Mouse (Mus musculus): ENCODE measurements at regions not wholly inside any gene's neighbourhood (a gene's known extent, or its start where the extent isn't known, plus 50 kb on each side); places are given as distances from the start of the nearest gene placed in this dataset.

DNA sequence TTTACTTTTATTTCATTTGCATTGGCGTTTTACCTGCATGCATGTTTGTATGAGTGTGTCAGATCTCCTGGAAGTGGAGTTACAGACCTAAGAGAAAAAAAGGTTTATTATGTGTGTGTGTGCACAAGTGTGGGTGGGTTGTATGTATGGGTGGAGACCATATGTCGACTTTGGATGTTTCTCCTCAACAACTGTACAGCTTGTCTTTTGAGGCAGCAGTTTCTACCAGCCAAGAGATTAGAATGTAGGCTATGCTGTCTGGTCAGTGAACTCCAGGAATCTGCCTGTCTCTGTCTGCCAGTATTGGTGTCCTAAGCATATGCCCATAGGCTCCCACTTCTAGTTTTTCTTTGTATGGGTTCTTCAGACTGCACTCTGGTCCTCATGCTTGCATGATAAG is 192.3 kb upstream of the Slc30a5 start:
- in situ Hi-C loops (cut with MboI, MseI) = no loop called here

GRCm38 (mm10) chr13:101024971-101025370 is 191.7 kb upstream of the Slc30a5 start:
- in situ Hi-C loops (cut with MboI, MseI) = no loop called here

DNA sequence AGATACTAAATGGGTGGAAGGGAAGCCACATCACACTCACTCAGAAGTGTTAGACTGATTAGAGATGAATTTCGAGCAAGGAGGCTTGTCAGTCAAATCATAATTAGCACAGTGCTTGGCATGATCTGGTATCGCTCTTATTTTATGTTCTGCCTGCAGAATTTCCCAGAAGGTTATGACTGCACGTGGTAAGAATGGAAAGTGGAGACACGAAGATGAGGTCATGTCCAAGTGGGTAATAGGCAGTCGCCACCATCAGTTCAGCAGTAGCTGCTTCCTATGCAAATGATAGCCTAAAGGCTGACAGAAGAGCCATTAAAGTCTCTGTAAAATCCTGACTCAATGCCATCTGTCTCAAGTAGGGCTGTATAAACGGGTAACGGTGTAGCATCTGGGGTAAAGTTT is 186.0 kb upstream of the Slc30a5 start:
- in situ Hi-C loops (cut with MboI, MseI) = no loop called here

GRCm38 (mm10) chr13:101017041-101017440 is 183.8 kb upstream of the Slc30a5 start:
- in situ Hi-C loops (cut with MboI, MseI) = no loop called here

GRCm38 (mm10) chr13:101016181-101016580 is 183.0 kb upstream of the Slc30a5 start:
- in situ Hi-C loops (cut with MboI, MseI) = no loop called here

DNA sequence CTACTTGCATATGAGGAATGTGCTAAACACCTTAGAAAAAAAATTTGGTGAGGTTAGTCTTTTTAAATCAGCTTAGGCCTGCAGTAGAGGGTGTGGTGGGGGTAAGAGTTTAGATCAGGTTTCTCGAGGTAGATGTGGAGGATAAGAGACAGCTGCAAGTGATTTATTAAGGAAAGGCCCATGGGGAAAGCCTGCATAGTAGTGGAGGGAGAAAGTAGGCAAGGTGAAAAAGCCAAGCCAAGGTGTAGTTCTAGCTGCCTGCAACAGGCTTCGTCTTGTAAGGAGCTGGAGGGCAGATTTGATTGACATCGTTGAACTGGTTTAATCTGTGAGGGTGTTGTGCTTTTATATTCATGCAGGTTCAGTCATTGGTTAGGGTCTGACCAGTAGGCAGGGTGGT is 182.2 kb upstream of the Slc30a5 start:
- in situ Hi-C loops (cut with MboI, MseI) = no loop called here

DNA sequence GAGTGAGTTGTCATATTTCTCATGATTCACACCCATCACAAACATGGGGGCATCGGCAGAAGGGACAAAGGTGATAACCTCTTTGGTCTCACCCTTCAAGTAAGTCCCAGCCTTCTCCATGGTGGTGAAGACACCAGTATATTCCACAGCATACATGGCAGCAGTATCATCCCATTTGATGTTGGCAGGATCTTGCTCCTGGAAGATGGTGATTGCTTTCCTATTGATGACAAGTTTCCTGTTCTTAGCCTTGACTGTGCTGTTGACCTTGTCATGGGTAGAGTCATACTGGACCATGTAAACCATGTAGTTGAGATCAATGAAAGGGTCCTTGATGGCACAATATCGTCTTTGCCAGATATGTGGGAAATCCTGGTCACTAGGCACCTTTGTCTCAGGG is 180.4 kb upstream of the Slc30a5 start:
- in situ Hi-C loops (cut with MboI, MseI) = no loop called here

- in situ Hi-C loops (cut with MboI, MseI) = loop anchor here (10.0 kb wide), 1 partner anchor 1076 kb away; no protein-coding TSS in a partner anchor
These were observed 157.4 kb upstream of the Slc30a5 start for GRCm38 (mm10) chr13:100990646-100991045.

DNA sequence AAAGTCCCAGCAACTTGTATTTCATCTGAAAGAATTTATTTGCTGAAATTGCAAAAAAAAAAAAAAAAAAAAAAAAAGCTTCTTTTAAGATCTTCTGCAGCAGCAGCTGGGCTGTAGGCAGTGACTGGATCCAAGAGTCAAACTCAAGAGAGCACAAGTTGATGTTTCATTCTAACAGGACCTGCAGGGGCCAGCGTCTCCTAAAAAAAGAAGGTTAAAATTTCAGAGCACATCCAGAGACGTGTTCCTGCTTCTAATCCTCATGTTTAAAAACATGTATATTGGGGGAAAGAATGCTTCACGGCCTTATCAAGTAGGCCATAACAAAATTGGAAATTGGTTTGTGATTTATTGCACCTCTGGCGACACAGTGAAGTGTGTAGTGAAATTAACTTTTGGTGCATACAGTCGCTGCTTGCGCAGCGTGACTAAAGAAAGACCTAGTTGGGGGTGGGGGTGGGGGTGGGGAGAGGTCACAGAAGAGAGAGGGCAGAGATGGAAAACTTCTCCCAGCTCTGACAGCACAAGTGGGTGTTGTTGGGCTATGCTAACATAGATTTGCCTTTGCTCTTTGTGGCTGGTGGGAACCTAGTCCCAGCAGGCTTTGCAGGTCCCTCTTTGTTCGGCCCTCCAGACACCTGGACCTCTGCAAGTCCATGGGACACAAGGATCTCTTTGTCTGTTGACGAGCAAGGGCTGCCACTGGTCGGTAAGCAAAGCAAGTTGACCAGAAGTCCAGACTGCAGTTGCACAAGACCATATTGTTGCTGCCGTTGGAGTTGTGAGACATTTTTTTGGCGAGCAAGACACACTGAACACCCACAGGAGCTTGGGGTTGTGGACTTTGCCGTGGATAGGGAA is 155.7 kb upstream of the Slc30a5 start:
- in situ Hi-C loops (cut with MboI, MseI) = no loop called here

- in situ Hi-C loops (cut with MboI, MseI) = no loop called here
These were observed 154.9 kb upstream of the Slc30a5 start for GRCm38 (mm10) chr13:100988116-100988515.

DNA sequence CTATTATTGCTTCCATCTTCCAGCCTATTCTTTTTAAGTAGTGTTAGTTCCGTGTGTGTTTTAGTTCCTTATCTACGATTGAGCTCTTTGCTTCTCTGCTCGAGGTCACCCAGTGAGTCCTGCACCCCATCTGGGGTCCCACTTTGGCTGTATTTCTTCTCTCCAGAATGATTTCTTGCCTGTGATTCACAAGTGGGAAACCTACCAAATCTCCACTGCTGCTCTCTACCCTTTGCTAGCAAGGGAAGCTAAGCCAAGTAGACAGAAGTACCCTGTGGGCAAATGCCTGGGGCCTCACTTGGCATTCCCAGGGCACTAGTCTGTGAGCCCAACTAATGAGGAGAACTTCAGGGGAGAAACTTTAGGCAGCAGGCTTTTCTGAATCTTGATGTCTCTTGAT is 142.5 kb upstream of the Slc30a5 start:
- in situ Hi-C loops (cut with MboI, MseI) = loop anchor here (10.0 kb wide), 1 partner anchor 1679 kb away; no protein-coding TSS in a partner anchor

GRCm38 (mm10) chr13:100971080-100972017 is 138.1 kb upstream of the Slc30a5 start:
- in situ Hi-C loops (cut with MboI, MseI) = loop anchor here (10.0 kb wide), 1 partner anchor 1683 kb away; no protein-coding TSS in a partner anchor

DNA sequence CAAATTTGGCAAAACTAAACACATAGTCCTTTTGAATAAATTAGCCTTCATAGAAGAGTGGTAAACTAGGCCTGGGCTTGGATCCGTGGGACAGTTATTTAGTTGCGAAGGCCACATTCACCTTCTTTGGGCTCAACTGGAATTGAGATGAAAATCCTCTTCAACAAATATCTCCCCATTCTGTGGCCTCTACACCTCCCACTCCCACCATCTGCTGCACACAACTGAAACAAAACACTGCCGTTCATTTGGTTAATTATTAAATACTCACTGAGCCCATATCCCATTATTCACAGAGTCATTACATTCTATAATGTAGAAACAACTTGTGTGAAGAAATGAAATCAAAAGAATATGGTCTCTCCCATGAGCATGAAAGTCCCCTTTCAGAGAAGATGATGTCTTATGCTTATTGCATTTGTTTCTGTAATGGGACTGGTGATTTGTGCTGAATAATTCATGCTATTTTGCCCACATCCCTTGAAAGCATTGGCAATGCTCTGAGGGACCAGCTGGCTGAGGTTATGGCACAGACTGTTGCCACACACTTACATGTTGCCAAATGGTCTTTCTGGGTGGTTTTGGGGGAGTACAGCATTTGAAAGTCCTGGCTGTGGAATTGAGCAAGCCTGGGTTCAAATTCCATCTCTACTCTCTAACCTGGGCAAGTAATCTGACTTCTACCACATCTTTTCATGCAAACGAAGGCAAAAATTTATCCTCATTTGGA is 129.7 kb upstream of the Slc30a5 start:
- in situ Hi-C loops (cut with MboI, MseI) = no loop called here

GRCm38 (mm10) chr13:100954598-100955251 is 121.5 kb upstream of the Slc30a5 start:
- in situ Hi-C loops (cut with MboI, MseI) = loop anchor here (5.0 kb wide), 1 partner anchor 53 kb away; no protein-coding TSS in a partner anchor

DNA sequence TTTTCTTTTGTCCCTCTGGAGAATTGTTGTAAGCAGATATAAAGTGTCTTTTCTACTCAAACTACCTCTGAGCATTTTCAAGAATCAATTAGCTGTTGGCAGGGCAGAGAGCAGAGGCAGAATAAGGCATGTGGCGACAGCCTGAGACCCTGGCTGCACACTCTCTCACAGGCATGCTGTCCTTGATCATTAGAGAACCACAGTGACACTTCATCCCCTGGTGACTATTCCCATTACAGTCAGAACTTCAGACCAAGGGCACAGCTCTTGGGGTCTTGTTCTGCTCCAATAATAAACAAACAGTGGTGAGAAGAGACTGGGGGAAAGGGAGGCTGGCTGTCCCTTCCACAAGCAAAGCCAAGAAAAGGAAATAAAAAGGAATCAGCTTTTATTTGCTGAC is 120.9 kb upstream of the Slc30a5 start:
- in situ Hi-C loops (cut with MboI, MseI) = no loop called here

GRCm38 (mm10) chr13:100951185-100951508 is 117.9 kb upstream of the Slc30a5 start:
- in situ Hi-C loops (cut with MboI, MseI) = no loop called here

DNA sequence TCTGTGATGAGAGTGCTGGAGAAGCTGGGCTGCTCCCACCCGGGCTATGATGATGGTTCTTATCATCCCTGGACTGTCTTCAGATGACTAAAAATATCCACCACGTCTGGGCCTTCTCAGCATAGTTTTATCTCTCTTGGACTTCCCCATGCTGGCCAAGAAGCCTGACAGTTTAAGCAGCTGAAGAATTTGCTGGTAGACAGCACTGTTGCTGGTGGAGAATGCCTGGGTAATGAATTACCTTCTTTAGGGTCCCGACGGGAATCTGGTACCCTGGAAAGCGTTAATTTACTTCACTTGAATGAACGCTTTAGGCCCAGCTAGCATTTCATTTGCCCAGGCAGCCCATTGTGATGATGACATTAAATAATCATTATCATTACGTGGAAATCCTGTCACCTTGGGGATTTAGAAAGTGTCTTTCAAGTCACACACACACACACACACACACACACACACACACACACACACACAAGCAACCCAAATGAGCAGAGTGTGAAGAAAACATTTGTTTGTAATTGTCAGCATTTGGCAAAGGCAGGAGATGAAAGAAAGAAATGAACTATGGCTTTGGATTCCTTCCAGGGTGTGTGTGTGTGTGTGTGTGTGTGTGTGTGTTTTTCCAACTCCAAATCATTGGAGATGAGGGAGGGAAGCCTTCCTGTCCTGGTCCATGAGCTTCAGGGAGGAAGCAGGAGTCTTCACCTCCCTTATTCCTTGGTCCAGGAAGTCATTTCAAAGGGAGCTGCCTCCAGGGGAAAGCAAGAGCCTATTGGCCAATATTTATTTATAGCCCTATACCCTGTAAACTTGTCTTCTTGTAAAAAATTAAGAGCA is 117.3 kb upstream of the Slc30a5 start:
- in situ Hi-C loops (cut with MboI, MseI) = no loop called here

DNA sequence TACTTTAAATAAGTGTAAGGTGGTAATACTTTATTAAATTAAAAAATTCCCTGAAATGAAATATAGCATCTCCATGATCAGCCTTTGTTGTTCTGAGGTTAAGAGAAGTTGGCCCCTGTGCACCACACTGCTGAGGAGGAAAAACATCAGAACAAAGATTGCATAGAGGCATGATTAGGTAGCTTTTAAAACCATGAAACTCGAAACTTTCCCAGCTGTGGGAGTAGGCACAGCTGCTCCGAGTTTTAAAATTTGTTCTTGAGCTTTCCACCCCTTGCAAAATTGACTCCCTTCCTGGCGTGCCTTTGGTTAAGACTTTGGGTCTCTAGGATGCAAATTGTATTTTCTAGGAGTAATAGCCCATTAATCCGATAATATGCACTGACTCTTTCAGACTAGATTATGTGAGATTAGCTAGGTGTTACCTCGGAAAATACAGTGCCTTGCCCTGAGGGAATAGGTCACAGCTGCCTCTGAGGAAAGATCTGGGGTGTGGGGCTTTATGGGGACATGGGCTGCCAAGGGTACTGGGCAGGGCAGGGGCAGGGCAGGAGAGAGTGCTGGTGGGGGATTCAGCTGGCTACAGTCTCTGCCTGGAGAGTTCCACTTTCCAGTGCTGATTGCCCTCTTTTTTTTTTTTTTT is 110.1 kb upstream of the Slc30a5 start:
- in situ Hi-C loops (cut with MboI, MseI) = no loop called here

DNA sequence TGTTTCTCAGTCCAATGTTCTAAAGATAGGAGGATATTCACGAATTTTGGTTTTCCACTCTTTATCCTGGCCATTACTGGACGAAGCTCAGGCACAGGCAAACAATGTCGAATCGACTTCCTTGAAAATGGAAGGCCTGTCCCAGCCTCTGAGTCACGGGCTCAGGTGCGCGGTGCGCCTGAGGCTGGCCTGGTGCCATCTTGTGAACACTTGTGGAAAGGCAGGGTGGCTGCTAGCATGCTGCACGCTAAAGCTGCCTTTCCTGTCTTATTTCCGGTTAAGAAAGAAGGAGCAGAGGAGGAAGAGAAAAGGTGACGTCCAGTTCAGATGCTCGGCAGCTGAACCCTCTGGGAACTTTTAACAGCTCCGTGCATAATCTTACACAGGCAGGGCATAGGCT is 107.6 kb upstream of the Slc30a5 start:
- in situ Hi-C loops (cut with MboI, MseI) = no loop called here

DNA sequence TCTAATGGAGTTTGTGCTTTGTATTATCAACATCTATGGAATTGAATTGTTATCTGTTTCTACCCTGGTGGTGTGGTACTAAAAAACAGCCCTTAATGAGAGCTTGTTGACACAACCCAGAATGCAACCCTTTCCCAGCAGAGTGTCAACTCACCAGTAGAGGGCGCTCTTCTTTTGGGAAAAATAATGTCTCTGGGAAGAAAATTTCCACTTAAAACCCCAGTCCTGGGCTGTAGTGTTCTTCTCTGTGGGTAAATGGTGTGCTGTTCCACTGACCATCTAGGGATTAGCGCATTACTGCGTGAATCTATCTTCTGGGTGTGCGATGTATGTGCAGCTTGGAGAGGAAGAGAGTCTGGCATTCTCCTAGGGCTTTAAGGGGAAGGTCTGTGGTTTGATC is 106.5 kb upstream of the Slc30a5 start:
- in situ Hi-C loops (cut with MboI, MseI) = no loop called here
